Comparison of ENCODE assay signal across 8 mouse cellular contexts in the genomic region with DNA sequence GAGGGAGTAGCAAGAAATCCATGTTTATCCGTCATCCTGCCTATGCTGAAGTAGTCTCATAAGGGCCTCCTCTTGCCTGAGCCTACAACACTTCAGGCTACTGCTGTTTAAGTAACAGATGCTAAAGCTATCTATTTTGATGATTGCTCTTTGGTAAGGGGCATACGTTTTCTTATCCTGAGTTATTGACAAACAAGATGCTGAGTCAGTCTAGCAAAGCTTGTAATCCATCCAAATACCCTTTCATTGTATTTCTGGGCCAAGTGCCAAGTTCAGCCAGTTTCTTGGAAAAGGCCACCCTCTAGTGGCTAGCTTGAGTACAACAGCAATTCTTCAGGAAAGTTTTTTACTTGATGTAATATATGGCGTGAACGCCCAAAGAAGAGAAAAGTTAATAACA. TPM values are rescaled to one million over a fixed set of nuclear protein-coding genes. Genes with fewer than 3 reads are reported as not detected.
DNase-seq lines count a peak whose midpoint lies in the region; ATAC-seq and TF ChIP-seq lines count a peak whose summit lies in the region.

No protein-coding gene starts in this region.

- TF ChIP-seq CTCF in ES-Bruce4 (IDR thresholded peaks at IDR 0.05; ENCODE audit: low read depth, low read length), result peak; percentile 33
- peak; percentile 60 for TF ChIP-seq CTCF in liver, embryonic 14.5 days (IDR thresholded peaks at IDR 0.05; ENCODE audit: low read depth)

- H3K9ac ChIP-seq in ES-Bruce4 (ENCODE audit: low read depth, poor library complexity, severe bottlenecking), result no peak overlapping the region
- no peak overlapping the region for H3K9ac ChIP-seq in liver, embryonic 14.5 days (replicated peaks)
- H3K9ac ChIP-seq in neural tube, embryonic 12.5 days, result no peak overlapping the region

- no peaks in the 10 kb centered on the region for H3K27me3 ChIP-seq in ES-Bruce4 (ENCODE audit: control insufficient read depth, insufficient read depth, low read length, poor library complexity, severe bottlenecking)
- no peaks in the 10 kb centered on the region for H3K27me3 ChIP-seq in liver, embryonic 14.5 days (ENCODE audit: control insufficient read depth, insufficient read depth, low read length)
- no peaks in the 10 kb centered on the region for H3K27me3 ChIP-seq in neural tube, embryonic 12.5 days (replicated peaks)

- no peak overlapping the region for H3K4me2 ChIP-seq in liver, embryonic 14.5 days (ENCODE audit: low read depth)
- no peak overlapping the region for H3K4me2 ChIP-seq in neural tube, embryonic 12.5 days (replicated peaks)

- no peak for TF ChIP-seq POLR2A in ES-Bruce4 (IDR thresholded peaks at IDR 0.05; ENCODE audit: insufficient read depth, low read length)

- no peak for TF ChIP-seq EP300 in ES-Bruce4 (IDR thresholded peaks at IDR 0.05; ENCODE audit: insufficient read depth, low read depth, low read length)
- TF ChIP-seq EP300 in liver, embryonic 14.5 days (IDR thresholded peaks at IDR 0.05; ENCODE audit: low read depth), result no peak

- no peak for ATAC-seq in liver, embryonic 14.5 days (ENCODE audit: insufficient read depth)
- ATAC-seq in neural tube, embryonic 12.5 days (ENCODE audit: low FRiP score, low read depth), result peak; percentile 56; the same call in 1 of the 2 replicates

- no peak overlapping the region for H3K27ac ChIP-seq in ES-Bruce4 (ENCODE audit: insufficient read depth, low read length)
- H3K27ac ChIP-seq in liver, embryonic 14.5 days, result no peak overlapping the region
- H3K27ac ChIP-seq in neural tube, embryonic 12.5 days, result no peak overlapping the region

- H3K4me3 ChIP-seq in ES-Bruce4 (ENCODE audit: low read depth, low read length), result no peak overlapping the region
- H3K4me3 ChIP-seq in liver, embryonic 14.5 days (ENCODE audit: insufficient read depth in 1 of 2, low read depth in 2 of 2, low read length in 2 of 2), result no peak overlapping the region
- no peak overlapping the region for H3K4me3 ChIP-seq in neural tube, embryonic 12.5 days

- H3K4me1 ChIP-seq in ES-Bruce4 (ENCODE audit: control insufficient read depth, insufficient read depth, low read length), result no peaks in the 10 kb centered on the region
- H3K4me1 ChIP-seq in liver, embryonic 14.5 days (replicated peaks; ENCODE audit: control insufficient read depth in 2 of 2, insufficient read depth in 2 of 2, low read length in 1 of 2), result no peaks in the 10 kb centered on the region; a peak in 2 of 4 replicates
- H3K4me1 ChIP-seq in neural tube, embryonic 12.5 days, result no peaks in the 10 kb centered on the region

- H3K9me3 ChIP-seq in ES-Bruce4 (replicated peaks; ENCODE audit: control insufficient read depth, insufficient read depth, low read length, poor library complexity, severe bottlenecking), result no peaks in the 10 kb centered on the region
- H3K9me3 ChIP-seq in liver, embryonic 14.5 days (ENCODE audit: control insufficient read depth, low read length), result no peaks in the 10 kb centered on the region
- H3K9me3 ChIP-seq in neural tube, embryonic 12.5 days, result no peaks in the 10 kb centered on the region

- H3K36me3 ChIP-seq in ES-Bruce4 (ENCODE audit: control insufficient read depth, insufficient read depth, low read length, poor library complexity, severe bottlenecking), result no peaks in the 10 kb centered on the region
- no peaks in the 10 kb centered on the region for H3K36me3 ChIP-seq in liver, embryonic 14.5 days (replicated peaks; ENCODE audit: control insufficient read depth, insufficient read depth, low read depth)
- H3K36me3 ChIP-seq in neural tube, embryonic 12.5 days, result no peaks in the 10 kb centered on the region

- peak; percentile 31 for DNase-seq in 3134 (ENCODE audit: extremely low read depth, insufficient read length, low spot score)
- peak; percentile 7 for DNase-seq in cerebellum, adult 11-12 months
- peak; percentile 14 to 51 for DNase-seq in frontal cortex, postnatal 25 days (ENCODE audit: low spot score in 2 of 2)
- DNase-seq in kidney, postnatal 14 days, result peak; percentile 82
- DNase-seq in liver, embryonic 14.5 days (ENCODE audit: low read depth in 3 of 3, low spot score in 3 of 3), result peak; percentile 23 to 32 (median 24)
- DNase-seq in T-cell, adult 2 months (ENCODE audit: low spot score), result no peak

- 24% methylated on average over 4 of the region's 4 CpGs for WGBS in liver, embryonic 14.5 days (ENCODE audit: insufficient replicate concordance)
- WGBS in neural tube, embryonic 12.5 days, result 45% methylated on average over 4 of the region's 4 CpGs

RNA-seq across cellular contexts. Expression of a gene that starts 46.2 kb away (rescaled TPM):
- 2.2 and 2.3 TPM in 2 replicates for polyA plus RNA-seq in ES-Bruce4 (2011; ENCODE audit: insufficient read depth, insufficient read length, low read depth, missing spikeins)
- 8.6 and 9.9 TPM in 2 replicates for polyA plus RNA-seq in liver, embryonic 14.5 days (2012; rRNA removed)
- polyA plus RNA-seq in liver, embryonic 14.5 days (2014; fragmentation: Nextera tagmentation; extraction: Ambion mirVana), result 15.8 and 16.4 TPM in 2 replicates
- polyA plus RNA-seq in neural tube, embryonic 12.5 days (2016; fragmentation: Nextera tagmentation; extraction: Ambion mirVana), result 6.0 and 6.9 TPM in 2 replicates
